Mouse (Mus musculus) heart, adult 9 months (tissue): ENCODE data around the gene Piezo1.

Experiments
- DNase-seq, 2 experiments: peaks; one replicate each; pipeline ENCODE4 v3.0.0; 2022; ENCODE audit warnings: low spot score in 2 of 2

Gene Piezo1

GRCm38 (mm10) chr8:122457171-122457570 lies 94.0 kb downstream of the Piezo1 start:
- DNase-seq: no peak

- DNase-seq: no peak
Observed at GRCm38 (mm10) chr8:122454409-122454808, 96.7 kb downstream of the Piezo1 start.

- DNase-seq: peak; percentile 47 to 50
Observed at GRCm38 (mm10) chr8:122452154-122452553, 99.0 kb downstream of the Piezo1 start.

- DNase-seq: peak; percentile 74 to 80
Observed at GRCm38 (mm10) chr8:122451161-122451703, 99.9 kb downstream of the Piezo1 start.

- DNase-seq: no peak
Observed at GRCm38 (mm10) chr8:122445203-122445602, 105.9 kb downstream of the Piezo1 start.

- DNase-seq: peak; percentile 83 to 90
Observed at GRCm38 (mm10) chr8:122444058-122444748, 106.9 kb downstream of the Piezo1 start.

GRCm38 (mm10) chr8:122443262-122444006 lies 107.7 kb downstream of the Piezo1 start, which contains the start of gene Mvd:
Gene Mvd (minus strand): TSS chr8:122443422.
- peak; percentile 99 to 100 for DNase-seq

- DNase-seq: peak in 1 of 2 experiments; percentile 28
Observed at GRCm38 (mm10) chr8:122442781-122443180, 108.3 kb downstream of the Piezo1 start.

- no peak for DNase-seq
Observed at GRCm38 (mm10) chr8:122442356-122442755, 108.8 kb downstream of the Piezo1 start.

- no peak for DNase-seq
Observed at GRCm38 (mm10) chr8:122441326-122441725, 109.8 kb downstream of the Piezo1 start.

GRCm38 (mm10) chr8:122439336-122439735 lies 111.8 kb downstream of the Piezo1 start:
- no peak for DNase-seq

GRCm38 (mm10) chr8:122437708-122438331 lies 113.3 kb downstream of the Piezo1 start:
- DNase-seq: no peak

- no peak for DNase-seq
Observed at GRCm38 (mm10) chr8:122436586-122437125, 114.5 kb downstream of the Piezo1 start.

- no peak for DNase-seq
Observed at GRCm38 (mm10) chr8:122436146-122436545, 115.0 kb downstream of the Piezo1 start.

- no peak for DNase-seq
Observed at GRCm38 (mm10) chr8:122435375-122435774, 115.8 kb downstream of the Piezo1 start.

GRCm38 (mm10) chr8:122433269-122433905 lies 117.7 kb downstream of the Piezo1 start:
- no peak for DNase-seq

- DNase-seq: peak; percentile 85 to 87
Observed at GRCm38 (mm10) chr8:122432443-122433268, 118.5 kb downstream of the Piezo1 start, which contains the start of gene Cyba. Gene Cyba (minus strand): TSS chr8:122432930.
